Comparison of ENCODE assay signal across 9 mouse cellular contexts in genomic region chr9:22258784-22259183, GRCm38 (mm10). TPM values are rescaled to one million over a fixed set of nuclear protein-coding genes. Genes with fewer than 3 reads are reported as not detected.
DNase-seq lines count a peak whose midpoint lies in the region; ATAC-seq and TF ChIP-seq lines count a peak whose summit lies in the region.
"Had no signal": no experiment of that assay in that cellular context is flagged by ENCODE, and none has a peak within 500 bp of the region (broad histone marks: within the 10 kb centered on the region; RNA-seq: fewer than 3 reads in every experiment).

No protein-coding gene starts in this region.

- peaks cover 41% of the 10 kb centered on the region for H3K36me3 ChIP-seq in heart, embryonic 10.5 days
- peaks cover 12 to 30% of the 10 kb centered on the region in 2 experiments for H3K36me3 ChIP-seq in CH12.LX (replicated peaks in 1 of 2; ENCODE audit: control insufficient read depth in 1 of 2, insufficient read depth in 1 of 2, low read length in 1 of 2)
- H3K36me3 ChIP-seq in forebrain, postnatal 0 days (ENCODE audit: insufficient read depth): peaks cover 9% of the 10 kb centered on the region
- peaks cover 6% of the 10 kb centered on the region for H3K36me3 ChIP-seq in liver, embryonic 16.5 days (ENCODE audit: control insufficient read depth, insufficient read depth)

- no peak for TF ChIP-seq RAD21 in CH12.LX (IDR thresholded peaks at IDR 0.05; ENCODE audit: low read depth, low read length)

- peak overlapping the region; percentile 53; the same call in 1 of the 2 replicates for H3K4me2 ChIP-seq in CH12.LX (ENCODE audit: insufficient read depth, low read depth, poor library complexity, severe bottlenecking)
- peak overlapping the region; percentile 74 for H3K4me2 ChIP-seq in forebrain, postnatal 0 days (ENCODE audit: low read depth)
- peak overlapping the region; percentile 82 for H3K4me2 ChIP-seq in liver, embryonic 16.5 days (ENCODE audit: low read depth, low read length)

- TF ChIP-seq POLR2A in CH12.LX (IDR thresholded peaks at IDR 0.05; ENCODE audit: low read depth, low read length): no peak

- peak overlapping the region; percentile 76 for H3K4me3 ChIP-seq in heart, embryonic 10.5 days
- peak overlapping the region; percentile 60 to 72 (median 62) for H3K4me3 ChIP-seq in CH12.LX (replicated peaks in 1 of 3; ENCODE audit: low read depth in 2 of 3, low read length in 2 of 3, poor library complexity in 1 of 3)
- peak overlapping the region; percentile 54 for H3K4me3 ChIP-seq in forebrain, postnatal 0 days (ENCODE audit: low read depth, low read length)
- peak overlapping the region; percentile 78 for H3K4me3 ChIP-seq in liver, embryonic 16.5 days (ENCODE audit: low read depth, low read length)

- no peaks in the 10 kb centered on the region for H3K27me3 ChIP-seq in heart, embryonic 10.5 days (ENCODE audit: insufficient read depth, poor library complexity, severe bottlenecking)
- no peaks in the 10 kb centered on the region for H3K27me3 ChIP-seq in CH12.LX (replicated peaks)
- H3K27me3 ChIP-seq in forebrain, postnatal 0 days (ENCODE audit: insufficient read depth, low read length): no peaks in the 10 kb centered on the region
- H3K27me3 ChIP-seq in liver, embryonic 16.5 days (ENCODE audit: control insufficient read depth, insufficient read depth, low read depth, low read length): no peaks in the 10 kb centered on the region

- in situ Hi-C loops in CH12.LX (cut with MboI; ENCODE audit: low pct_ligation_motif_present, low pct_unique_long_range_greater_than_20kb, low sequenced_read_pairs): no loop called here

- peaks cover 7% of the 10 kb centered on the region; the same call in 1 of the 2 replicates for H3K4me1 ChIP-seq in heart, embryonic 10.5 days
- H3K4me1 ChIP-seq in CH12.LX (ENCODE audit: control insufficient read depth in 1 of 2, insufficient read depth in 2 of 2): peaks cover 2 to 6% of the 10 kb centered on the region in 2 experiments; a peak in 2 of 4 replicates
- no peaks in the 10 kb centered on the region for H3K4me1 ChIP-seq in forebrain, postnatal 0 days (ENCODE audit: insufficient read depth)
- H3K4me1 ChIP-seq in liver, embryonic 16.5 days (ENCODE audit: control insufficient read depth, low read depth, low read length): no peaks in the 10 kb centered on the region; the same call in 1 of the 2 replicates

- no peak for DNase-seq in heart, embryonic 10.5 days (ENCODE audit: low spot score)
- DNase-seq in heart, adult 11 months: no peak
- no peak for DNase-seq in CH12.LX (ENCODE audit: extremely low read depth)
- DNase-seq in forebrain, postnatal 0 days: no peak
- DNase-seq in gastrocnemius, postnatal 36 days: no peak
- no peak for DNase-seq in cerebellum, postnatal 36 days
- DNase-seq: gastrocnemius, adult 2 months had no signal

- peak overlapping the region; percentile 88 for H3K27ac ChIP-seq in heart, embryonic 10.5 days
- H3K27ac ChIP-seq in CH12.LX (ENCODE audit: insufficient read depth, low read depth): no peak overlapping the region
- no peak overlapping the region for H3K27ac ChIP-seq in forebrain, postnatal 0 days (ENCODE audit: low read depth, low read length)
- H3K27ac ChIP-seq in liver, embryonic 16.5 days (ENCODE audit: low read length): no peak overlapping the region
- H3K27ac ChIP-seq: gastrocnemius, adult 2 months had no signal

- dilution Hi-C loops in CH12.LX (cut with MboI; ENCODE audit: extremely low pct_ligation_motif_present, extremely low pct_unique_long_range_greater_than_20kb, low sequenced_read_pairs): no loop called here

- ATAC-seq in forebrain, postnatal 0 days: no peak
- no peak for ATAC-seq in liver, embryonic 16.5 days (ENCODE audit: low read depth)
- no peak for ATAC-seq in activated CD4-positive, CD25-positive, alpha-beta regulatory T cell, adult 4 months

- intact Hi-C loops in gastrocnemius, postnatal 36 days (cut with DNase I): no loop called here

- no peak for TF ChIP-seq EP300 in CH12.LX (IDR thresholded peaks at IDR 0.05; ENCODE audit: low read length)

- peaks cover 7% of the 10 kb centered on the region for H3K79me2 ChIP-seq in CH12.LX (replicated peaks; ENCODE audit: control insufficient read depth, extremely low read depth, insufficient read depth, poor library complexity, severe bottlenecking)

- H3K9me3 ChIP-seq in heart, embryonic 10.5 days: peaks cover 6% of the 10 kb centered on the region; the same call in 1 of the 2 replicates
- peaks cover 17% of the 10 kb centered on the region for H3K9me3 ChIP-seq in CH12.LX (replicated peaks; ENCODE audit: low read length)
- H3K9me3 ChIP-seq in forebrain, postnatal 0 days (ENCODE audit: low read length): 0 out of 2 replicates have a peak, but pooled peaks cover 7% of the 10 kb centered on the region
- no peaks in the 10 kb centered on the region for H3K9me3 ChIP-seq in liver, embryonic 16.5 days (replicated peaks; ENCODE audit: control insufficient read depth, low read length)

- 73% methylated on average over 8 of the region's 8 CpGs for WGBS in heart, embryonic 10.5 days
- 87% methylated on average over 8 of the region's 8 CpGs for WGBS in forebrain, postnatal 0 days
- WGBS in liver, embryonic 16.5 days (ENCODE audit: insufficient replicate concordance): 75% methylated on average over 8 of the region's 8 CpGs

- TF ChIP-seq CTCF in CH12.LX (conservative IDR thresholded peaks at IDR 0.05 in 1 of 2, IDR thresholded peaks at IDR 0.05 in 1 of 2; ENCODE audit: low read depth in 2 of 2, low read length in 2 of 2): no peak
- TF ChIP-seq CTCF in forebrain, postnatal 0 days (IDR thresholded peaks at IDR 0.05; ENCODE audit: low read depth): no peak

- H3K9ac ChIP-seq in CH12.LX (ENCODE audit: insufficient read depth, low read depth): no peak overlapping the region
- H3K9ac ChIP-seq in forebrain, postnatal 0 days: peak overlapping the region; percentile 75; the same call in 1 of the 2 replicates
- peak overlapping the region; percentile 78 for H3K9ac ChIP-seq in liver, embryonic 16.5 days (ENCODE audit: low read depth, low read length)

TF ChIP-seq in CH12.LX, 34 proteins besides CTCF, POLR2A, EP300 and RAD21:
- TF ChIP-seq MAFK (IDR thresholded peaks at IDR 0.05; ENCODE audit: insufficient replicate concordance, low read length) (no peak), ELF1 (IDR thresholded peaks at IDR 0.05; ENCODE audit: low read depth, low read length) (no peak), POLR2AphosphoS2 (IDR thresholded peaks at IDR 0.05; ENCODE audit: low read depth, low read length) (no peak), MYC (IDR thresholded peaks at IDR 0.05; ENCODE audit: low read depth, low read length) (no peak), GABPA (IDR thresholded peaks at IDR 0.05; ENCODE audit: insufficient replicate concordance, low read depth, low read length) (no peak)

RNA-seq across cellular contexts. Expression of gene Zfp599, which starts 0.9 kb away (rescaled TPM):
- polyA plus RNA-seq in heart, embryonic 10.5 days (2016; fragmentation: Nextera tagmentation; extraction: Ambion mirVana): 5.1 and 5.4 TPM in 2 replicates
- 2.2 and 2.9 TPM in 2 replicates for total RNA-seq in CH12.LX (2012; rRNA removed)
- total RNA-seq in CH12.LX (2014; rRNA removed): 2.3 and 2.4 TPM in 2 replicates
- polyA plus RNA-seq in CH12.LX (2012; ENCODE audit: insufficient read length, low read depth): 1.7 and 2.1 TPM in 2 replicates
- total RNA-seq in forebrain, postnatal 0 days (2014; rRNA removed): 7.6 and 7.9 TPM in 2 replicates
- 4.8 and 6.0 TPM in 2 replicates for polyA plus RNA-seq in forebrain, postnatal 0 days (2015; fragmentation: Nextera tagmentation; extraction: Ambion mirVana)
- 1.0 and 1.3 TPM in 2 replicates for polyA plus RNA-seq in liver, embryonic 16.5 days (2015; fragmentation: Nextera tagmentation; extraction: Ambion mirVana)
- 1 to 10 TPM; 6.3 to 7.1 TPM for polyA plus RNA-seq in activated CD4-positive, CD25-positive, alpha-beta regulatory T cell, adult 4 months (2017; shearing (Covaris generic))
- not detected for total RNA-seq in gastrocnemius, postnatal 36 days (2021)
- total RNA-seq: gastrocnemius, adult 2 months had no signal

RNA-seq across cellular contexts. Expression of gene Zfp809, which starts 33.3 kb away (rescaled TPM):
- polyA plus RNA-seq in heart, embryonic 10.5 days (2016; fragmentation: Nextera tagmentation; extraction: Ambion mirVana): 17.2 and 19.2 TPM in 2 replicates
- total RNA-seq in CH12.LX (2012; rRNA removed) (14.0 and 14.2 TPM in 2 replicates), CH12.LX (2014; rRNA removed) (11.4 and 13.9 TPM in 2 replicates)
- 23.8 and 24.1 TPM in 2 replicates for polyA plus RNA-seq in CH12.LX (2012; ENCODE audit: insufficient read length, low read depth)
- 10.3 and 11.0 TPM in 2 replicates for total RNA-seq in forebrain, postnatal 0 days (2014; rRNA removed)
- polyA plus RNA-seq in forebrain, postnatal 0 days (2015; fragmentation: Nextera tagmentation; extraction: Ambion mirVana): 3.8 and 6.8 TPM in 2 replicates
- polyA plus RNA-seq in liver, embryonic 16.5 days (2015; fragmentation: Nextera tagmentation; extraction: Ambion mirVana): 6.7 and 7.4 TPM in 2 replicates
- 10 to 100 TPM; 42.6 to 43.0 TPM for polyA plus RNA-seq in activated CD4-positive, CD25-positive, alpha-beta regulatory T cell, adult 4 months (2017; shearing (Covaris generic))
- 1 to 10 TPM; 5.9 to 6.7 TPM for total RNA-seq in gastrocnemius, postnatal 36 days (2021)

RNA-seq across cellular contexts. Expression of gene Zfp810, which starts 48.7 kb away (rescaled TPM):
- 17.2 and 19.9 TPM in 2 replicates for polyA plus RNA-seq in heart, embryonic 10.5 days (2016; fragmentation: Nextera tagmentation; extraction: Ambion mirVana)
- 7.1 and 7.2 TPM in 2 replicates for total RNA-seq in CH12.LX (2012; rRNA removed)
- total RNA-seq in CH12.LX (2014; rRNA removed): 7.5 and 9.7 TPM in 2 replicates
- 4.0 and 4.3 TPM in 2 replicates for polyA plus RNA-seq in CH12.LX (2012; ENCODE audit: insufficient read length, low read depth)
- 37.1 and 51.3 TPM in 2 replicates for total RNA-seq in forebrain, postnatal 0 days (2014; rRNA removed)
- 20.1 and 27.5 TPM in 2 replicates for polyA plus RNA-seq in forebrain, postnatal 0 days (2015; fragmentation: Nextera tagmentation; extraction: Ambion mirVana)
- polyA plus RNA-seq in liver, embryonic 16.5 days (2015; fragmentation: Nextera tagmentation; extraction: Ambion mirVana): 2.7 and 2.8 TPM in 2 replicates
- polyA plus RNA-seq in activated CD4-positive, CD25-positive, alpha-beta regulatory T cell, adult 4 months (2017; shearing (Covaris generic)): 10 to 100 TPM; 14.1 to 14.6 TPM
- total RNA-seq in gastrocnemius, postnatal 36 days (2021): under 1 TPM; 0.69 to 0.72 TPM
